Mouse (Mus musculus) MEL (cell line): ENCODE measurements around the gene Ifitm3. TPM values are rescaled to one million over a fixed set of nuclear protein-coding genes. Genes with fewer than 3 reads are reported as not detected.

ENCODE experiments used
- DNase-seq: peaks from one replicate; pipeline ENCODE4 v3.0.0; 2011; ENCODE audit warnings: low read depth, low spot score
- H3K27ac ChIP-seq: 2 replicates; pipeline ENCODE4 v1.5.1; 2012; ENCODE audit warnings: low read depth, mild to moderate bottlenecking, control low read depth, low read length, moderate library complexity; ENCODE audit not compliant: control insufficient read depth
- H3K27me3 ChIP-seq, 2 experiments: fragments of 150-350 bp in 1 of 2; sonication (generic) in 1 of 2; 2 replicates each; pipeline ENCODE4 v1.6.1; 2012; ENCODE audit warnings: low read length in 2 of 2, mild to moderate bottlenecking in 2 of 2, improper control_type of control experiment in 1 of 2, moderate library complexity in 1 of 2; ENCODE audit not compliant: insufficient read depth in 2 of 2, control insufficient read depth in 1 of 2
- H3K36me3 ChIP-seq, 2 experiments: 2 replicates each; pipeline ENCODE4 v1.6.1; 2012 to 2014; ENCODE audit warnings: low read length in 2 of 2, improper control_type of control experiment in 1 of 2, inconsistent platforms in 1 of 2, mild to moderate bottlenecking in 1 of 2; ENCODE audit not compliant: insufficient read depth in 2 of 2, control insufficient read depth in 1 of 2
- H3K4me1 ChIP-seq, 2 experiments: fragments of 150-350 bp in 1 of 2; sonication (generic) in 1 of 2; 2 replicates each; pipeline ENCODE4 v1.6.1; 2012; ENCODE audit warnings: low read length in 2 of 2, improper control_type of control experiment in 1 of 2, mild to moderate bottlenecking in 1 of 2; ENCODE audit not compliant: insufficient read depth in 2 of 2, control insufficient read depth in 1 of 2
- H3K4me3 ChIP-seq, 2 experiments: fragments of 150-350 bp in 1 of 2; sonication (generic) in 1 of 2; 2 replicates each; pipeline ENCODE4 v1.5.1; 2012; ENCODE audit warnings: low read depth in 2 of 2, low read length in 2 of 2, mild to moderate bottlenecking in 2 of 2, moderate library complexity in 2 of 2, control low read depth in 1 of 2, improper control_type of control experiment in 1 of 2; ENCODE audit not compliant: control insufficient read depth in 1 of 2, insufficient read depth in 1 of 2
- H3K79me2 ChIP-seq: 2 replicates; pipeline ENCODE4 v1.6.1; 2012; ENCODE audit warnings: mild to moderate bottlenecking, low read length, moderate library complexity; ENCODE audit not compliant: control insufficient read depth, poor library complexity, insufficient read depth
- H3K9ac ChIP-seq: 2 replicates; pipeline ENCODE4 v1.6.1; 2012; ENCODE audit warnings: low read depth, mild to moderate bottlenecking, control low read depth, low read length, moderate library complexity; ENCODE audit not compliant: control insufficient read depth, poor library complexity, severe bottlenecking
- H3K9me3 ChIP-seq: fragments of 150-350 bp; sonication (generic); replicated peaks from 2 replicates; pipeline ENCODE4 v1.6.1; 2012; ENCODE audit warnings: mild to moderate bottlenecking, low read length, improper control_type of control experiment, moderate library complexity; ENCODE audit not compliant: insufficient read depth
- BHLHE40 ChIP-seq: IDR thresholded peaks from 2 replicates; pipeline ENCODE4 v1.6.1; 2012; ENCODE audit warnings: low read depth, mild to moderate bottlenecking, inconsistent platforms, low read length, improper control_type of control experiment, borderline replicate concordance
- GABPA ChIP-seq: IDR thresholded peaks from 2 replicates; pipeline ENCODE4 v1.6.1; 2012; ENCODE audit warnings: low read depth, mild to moderate bottlenecking, inconsistent platforms, low read length, improper control_type of control experiment, moderate library complexity
- MAZ ChIP-seq: IDR thresholded peaks from 2 replicates; pipeline ENCODE4 v1.6.1; 2012; ENCODE audit warnings: low read depth, mild to moderate bottlenecking, inconsistent platforms, low read length, improper control_type of control experiment
- MEF2A ChIP-seq: IDR thresholded peaks from 2 replicates; pipeline ENCODE4 v1.6.1; 2014; ENCODE audit warnings: low read depth, mild to moderate bottlenecking, inconsistent platforms, low read length, improper control_type of control experiment; ENCODE audit not compliant: poor library complexity, insufficient replicate concordance, severe bottlenecking; ENCODE audit errors: extremely low read depth
- MYC ChIP-seq: IDR thresholded peaks from 2 replicates; pipeline ENCODE4 v1.6.1; 2011; ENCODE audit warnings: low read depth, mild to moderate bottlenecking, low read length, improper control_type of control experiment, moderate library complexity
- NELFE ChIP-seq: IDR thresholded peaks from 2 replicates; pipeline ENCODE4 v1.6.1; 2011; ENCODE audit warnings: low read depth, low read length, improper control_type of control experiment
- POLR2A ChIP-seq, 2 experiments: IDR thresholded peaks; 2 replicates each; pipeline ENCODE4 v1.6.1; 2011 to 2012; ENCODE audit warnings: low read length in 2 of 2, mild to moderate bottlenecking in 2 of 2, control low read depth in 1 of 2, improper control_type of control experiment in 1 of 2, low read depth in 1 of 2, moderate library complexity in 1 of 2; ENCODE audit not compliant: control insufficient read depth in 1 of 2, insufficient read depth in 1 of 2, poor library complexity in 1 of 2
- POLR2AphosphoS5 ChIP-seq: IDR thresholded peaks from 2 replicates; pipeline ENCODE4 v1.6.1; 2012; ENCODE audit warnings: low read depth, borderline replicate concordance, mild to moderate bottlenecking, inconsistent platforms, low read length, moderate library complexity, mixed read lengths
- SIN3A ChIP-seq: IDR thresholded peaks from 2 replicates; pipeline ENCODE4 v1.6.1; 2012; ENCODE audit warnings: low read length, improper control_type of control experiment, inconsistent platforms
- UBTF ChIP-seq: IDR thresholded peaks from 2 replicates; pipeline ENCODE4 v1.6.1; 2012; ENCODE audit warnings: low read depth, mild to moderate bottlenecking, inconsistent platforms, low read length, improper control_type of control experiment, moderate library complexity, borderline replicate concordance; ENCODE audit not compliant: insufficient read depth
- USF2 ChIP-seq, 2 experiments: IDR thresholded peaks; 2 replicates each; pipeline ENCODE4 v1.6.1; 2011 to 2012; ENCODE audit warnings: improper control_type of control experiment in 2 of 2, low read length in 2 of 2, borderline replicate concordance in 1 of 2, inconsistent platforms in 1 of 2, low read depth in 1 of 2, mild to moderate bottlenecking in 1 of 2; ENCODE audit not compliant: insufficient read depth in 1 of 2
- ZC3H11A ChIP-seq: IDR thresholded peaks from 2 replicates; pipeline ENCODE4 v1.6.1; 2012; ENCODE audit warnings: low read depth, mild to moderate bottlenecking, inconsistent platforms, low read length, improper control_type of control experiment
- polyA plus RNA-seq, 2 experiments: library from polyadenylated mRNA; stranded (reverse) in 1 of 2; unstranded in 1 of 2; fragments of >175 nt in 1 of 2; fragments of >200 nt in 1 of 2; gene quantifications; 2 replicates each; pipeline versions ENCODE4 v1.2.1 to v1.2.4; 2012; ENCODE audit warnings: low replicate concordance in 2 of 2, low read depth in 1 of 2; ENCODE audit not compliant: insufficient read length in 2 of 2, insufficient read depth in 1 of 2, missing spikeins in 1 of 2
- total RNA-seq: library from RNA; depleted of rRNA; stranded (reverse); fragments of 300-350 nt; gene quantifications from 2 replicates; pipeline ENCODE4 v1.2.3, GENCODE M21; 2012

Ifitm3 gene
- total and polyA plus RNA-seq, 3 experiments, result 6.4 to 12.8 TPM; not detected in 1

DNA sequence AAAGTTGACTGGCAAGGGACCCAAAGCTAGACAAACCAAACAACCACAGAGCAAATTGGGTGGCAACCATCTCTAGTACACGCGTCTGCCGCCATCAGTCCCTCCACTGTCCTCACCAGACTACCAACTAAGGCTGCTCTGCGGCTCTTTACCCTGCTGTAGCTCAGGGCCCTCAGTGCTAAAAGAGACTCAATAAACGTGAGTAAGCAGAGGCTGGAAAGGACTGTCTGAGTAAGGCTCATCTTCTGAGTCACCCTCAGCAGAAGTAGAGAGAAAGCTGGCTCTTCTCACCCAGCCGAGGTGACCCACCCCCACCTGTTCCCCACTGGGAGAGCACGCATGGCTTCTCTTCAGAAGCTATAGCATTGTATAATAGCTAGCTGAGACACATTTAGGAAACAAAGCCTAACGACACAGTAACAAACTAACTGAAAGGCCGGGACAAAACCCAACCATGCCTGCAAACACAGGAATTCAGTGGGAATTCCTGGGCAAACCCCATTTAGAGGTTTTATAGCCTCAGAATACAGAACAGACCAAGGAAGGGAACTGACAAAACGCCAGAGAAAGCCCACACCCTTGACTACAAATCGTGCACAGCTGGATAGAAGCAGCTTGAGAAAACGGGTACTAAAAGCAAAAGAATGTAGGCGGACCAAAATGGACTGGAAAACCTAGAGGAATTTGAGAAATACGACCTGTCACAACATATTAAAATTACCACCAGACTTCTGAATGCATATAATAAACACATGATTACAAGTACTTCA, 37.0 kb downstream of the Ifitm3 start:
- Histone ChIP-seq H3K9ac (no peak overlapping the region), H3K4me1 (no peaks in the 10 kb centered on the region), H3K79me2 (no peaks in the 10 kb centered on the region), H3K36me3 (no peaks in the 10 kb centered on the region), H3K4me3 (no peak overlapping the region), H3K27me3 (peaks cover 0 to 6% of the 10 kb centered on the region in 2 experiments; a peak in 3 of 4 replicates), H3K27ac (no peak overlapping the region), H3K9me3 (no peaks in the 10 kb centered on the region)
- DNase-seq, result no peak
- TF ChIP-seq BHLHE40 (no peak), SIN3A (no peak), ZC3H11A (no peak), MAZ (no peak), GABPA (no peak), UBTF (no peak), USF2 (IDR thresholded peaks at IDR 0.05; ENCODE audit: borderline replicate concordance in 1 of 2, insufficient read depth in 1 of 2, low read depth in 1 of 2, low read length in 2 of 2) (no peak), MYC (no peak)

GRCm38 (mm10) chr7:140971479-140972171, 38.9 kb downstream of the Ifitm3 start:
- H3K36me3 ChIP-seq, result no peaks in the 10 kb centered on the region
- no peak for DNase-seq
- H3K27me3 ChIP-seq, result peaks cover 0 to 2% of the 10 kb centered on the region in 2 experiments; a peak in 3 of 4 replicates
- H3K79me2 ChIP-seq, result no peaks in the 10 kb centered on the region
- H3K27ac ChIP-seq, result no peak overlapping the region
- H3K4me1 ChIP-seq, result no peaks in the 10 kb centered on the region
- TF ChIP-seq SIN3A (no peak), MEF2A (no peak), UBTF (no peak), POLR2A (IDR thresholded peaks at IDR 0.05; ENCODE audit: control insufficient read depth in 1 of 2, insufficient read depth in 1 of 2, low read depth in 1 of 2, low read length in 2 of 2, poor library complexity in 1 of 2) (no peak), POLR2AphosphoS5 (no peak), NELFE (no peak)
- H3K4me3 ChIP-seq, result no peak overlapping the region
- no peaks in the 10 kb centered on the region for H3K9me3 ChIP-seq
- no peak overlapping the region for H3K9ac ChIP-seq
